Mouse (Mus musculus) hindbrain, embryonic 11.5 days (tissue): ENCODE data around the gene Pax5. TPM values are rescaled to one million over a fixed set of nuclear protein-coding genes. Genes with fewer than 3 reads are reported as not detected.
A peak's percentile ranks its signal among the peaks of the same experiment; 100 is the strongest.

Source experiments
- ATAC-seq: fragments of 200-750 bp; cut with Nextera tagmentation; 2 replicates; pipeline ENCODE4 v1.8.0; 2017; ENCODE audit warnings: mild to moderate bottlenecking, moderate TSS enrichment, moderate library complexity; ENCODE audit not compliant: low FRiP score
- DNase-seq: peaks from one replicate; pipeline ENCODE4 v3.0.0-alpha.2; 2015; ENCODE audit warnings: low spot score
- H3K27ac ChIP-seq: fragments of 300-500 bp; sonication (generic); 2 replicates; pipeline ENCODE4 v1.5.1; 2014; ENCODE audit warnings: mild to moderate bottlenecking, low read depth, low read length
- H3K27me3 ChIP-seq: fragments of 300-500 bp; sonication (generic); 2 replicates; pipeline ENCODE4 v1.6.1; 2014; ENCODE audit warnings: mild to moderate bottlenecking, low read length, moderate library complexity, mixed read lengths; ENCODE audit not compliant: control insufficient read depth, insufficient read depth
- H3K36me3 ChIP-seq: fragments of 300-500 bp; sonication (generic); 2 replicates; pipeline ENCODE4 v1.6.1; 2014; ENCODE audit warnings: mild to moderate bottlenecking, low read length, moderate library complexity, mixed read lengths; ENCODE audit not compliant: control insufficient read depth, insufficient read depth
- H3K4me1 ChIP-seq: fragments of 300-500 bp; sonication (generic); replicated peaks from 2 replicates; pipeline ENCODE4 v1.6.1; 2014; ENCODE audit warnings: low read length, mixed read lengths; ENCODE audit not compliant: control insufficient read depth, insufficient read depth
- H3K4me2 ChIP-seq: fragments of 300-500 bp; sonication (generic); replicated peaks from 2 replicates; pipeline ENCODE4 v1.6.1; 2014; ENCODE audit warnings: mild to moderate bottlenecking, low read depth, low read length
- H3K4me3 ChIP-seq: fragments of 300-500 bp; sonication (generic); 2 replicates; pipeline ENCODE4 v1.5.1; 2014; ENCODE audit warnings: low read depth, low read length
- H3K9ac ChIP-seq: fragments of 300-500 bp; sonication (generic); 2 replicates; pipeline ENCODE4 v1.6.1; 2014; ENCODE audit warnings: low read depth, low read length
- H3K9me3 ChIP-seq: fragments of 300-500 bp; sonication (generic); 2 replicates; pipeline ENCODE4 v1.6.1; 2016; ENCODE audit warnings: low read length; ENCODE audit not compliant: control insufficient read depth
- WGBS: fragments of 180-500 bp; shearing (Covaris S2); extraction: QIAGEN DNeasy Blood & Tissue Kit; methylation state at CpG from one replicate; pipeline ENCODE4 v1.1.7; 2014; 5-methylcytosine and 5-hydroxymethylcytosine counted together
- polyA plus RNA-seq: library from polyadenylated mRNA; unstranded; fragments of >200 nt; fragmentation: Nextera tagmentation; extraction: Ambion mirVana; gene quantifications from 2 replicates; pipeline ENCODE4 v1.2.1, GENCODE M21; 2014

The Pax5 gene
- polyA plus RNA-seq, 1 experiment from 2014 or later, result 4.8 TPM

GRCm38 (mm10) chr4:44709091-44709695 is 1.1 kb downstream of the Pax5 start:
- H3K4me1 ChIP-seq, result peaks cover 4% of the 10 kb centered on the region; the same call in 1 of the 2 replicates
- ATAC-seq (no peak), DNase-seq (no peak)
- H3K27ac ChIP-seq, result no peak overlapping the region
- H3K4me2 ChIP-seq, result no peak overlapping the region; the same call in 1 of the 2 replicates
- no peaks in the 10 kb centered on the region for H3K9me3 ChIP-seq
- H3K36me3 ChIP-seq, result no peaks in the 10 kb centered on the region
- no peak overlapping the region for H3K9ac ChIP-seq
- H3K4me3 ChIP-seq, result no peak overlapping the region
- H3K27me3 ChIP-seq, result peaks cover 82% of the 10 kb centered on the region

GRCm38 (mm10) chr4:44708311-44708710 is 2.0 kb downstream of the Pax5 start:
- H3K9me3 ChIP-seq, result no peaks in the 10 kb centered on the region
- H3K4me1 ChIP-seq, result peaks cover 3% of the 10 kb centered on the region; the same call in 1 of the 2 replicates
- ATAC-seq, result no peak
- no peak overlapping the region for H3K4me3 ChIP-seq
- DNase-seq, result no peak
- no peak overlapping the region for H3K27ac ChIP-seq
- no peak overlapping the region for H3K9ac ChIP-seq
- H3K36me3 ChIP-seq, result no peaks in the 10 kb centered on the region
- WGBS, result 50% methylated on average over 8 of the region's 8 CpGs
- H3K4me2 ChIP-seq, result no peak overlapping the region
- peaks cover 82% of the 10 kb centered on the region for H3K27me3 ChIP-seq

GRCm38 (mm10) chr4:44706865-44707264 is 3.4 kb downstream of the Pax5 start:
- H3K4me2 ChIP-seq, result no peak overlapping the region

GRCm38 (mm10) chr4:44705967-44706366 is 4.3 kb downstream of the Pax5 start:
- H3K9me3 ChIP-seq, result no peaks in the 10 kb centered on the region
- no peak overlapping the region for H3K4me2 ChIP-seq
- peaks cover 3% of the 10 kb centered on the region; the same call in 1 of the 2 replicates for H3K4me1 ChIP-seq
- WGBS, result 3% methylated on average over 7 of the region's 7 CpGs
- no peak overlapping the region for H3K9ac ChIP-seq
- no peak overlapping the region for H3K27ac ChIP-seq
- H3K4me3 ChIP-seq, result no peak overlapping the region
- DNase-seq (peak; percentile 45), ATAC-seq (no peak)
- H3K36me3 ChIP-seq, result no peaks in the 10 kb centered on the region
- H3K27me3 ChIP-seq, result peaks cover 84% of the 10 kb centered on the region

More at GRCm38 (mm10) chr4:44706865-44707264, 3.4 kb downstream of the Pax5 start:
- WGBS, result 33% methylated on average over 1 of the region's 1 CpGs
- no peak overlapping the region for H3K4me3 ChIP-seq
- no peaks in the 10 kb centered on the region for H3K9me3 ChIP-seq
- peaks cover 86% of the 10 kb centered on the region for H3K27me3 ChIP-seq
- no peak overlapping the region for H3K27ac ChIP-seq
- H3K36me3 ChIP-seq, result no peaks in the 10 kb centered on the region
- ATAC-seq, result no peak
- peaks cover 3% of the 10 kb centered on the region; the same call in 1 of the 2 replicates for H3K4me1 ChIP-seq
- DNase-seq, result no peak
- no peak overlapping the region for H3K9ac ChIP-seq

- Histone ChIP-seq H3K4me3 (no peak overlapping the region), H3K9ac (no peak overlapping the region), H3K9me3 (no peaks in the 10 kb centered on the region)
These were observed 5.1 kb downstream of the Pax5 start for GRCm38 (mm10) chr4:44705151-44705550.

GRCm38 (mm10) chr4:44704369-44704745 is 5.9 kb downstream of the Pax5 start:
- Histone ChIP-seq H3K9ac (no peak overlapping the region; the same call in 1 of the 2 replicates), H3K4me3 (peak overlapping the region; percentile 46), H3K36me3 (no peaks in the 10 kb centered on the region), H3K27ac (no peak overlapping the region), H3K27me3 (peaks cover 87% of the 10 kb centered on the region), H3K9me3 (no peaks in the 10 kb centered on the region), H3K4me1 (peaks cover 3% of the 10 kb centered on the region; the same call in 1 of the 2 replicates), H3K4me2 (peak overlapping the region; percentile 52)
- peak; percentile 98 for ATAC-seq
- peak; percentile 96 for DNase-seq
- 0% methylated on average over 34 of the region's 38 CpGs for WGBS

More at GRCm38 (mm10) chr4:44705151-44705550, 5.1 kb downstream of the Pax5 start:
- Histone ChIP-seq H3K27ac (no peak overlapping the region), H3K27me3 (peaks cover 87% of the 10 kb centered on the region), H3K36me3 (no peaks in the 10 kb centered on the region), H3K4me2 (no peak overlapping the region), H3K4me1 (peaks cover 3% of the 10 kb centered on the region; the same call in 1 of the 2 replicates)
- peak; percentile 27 for DNase-seq
- 9% methylated on average over 3 of the region's 3 CpGs for WGBS
- no peak for ATAC-seq

GRCm38 (mm10) chr4:44703686-44704368 is 6.5 kb downstream of the Pax5 start:
- ATAC-seq (peak; percentile 11), DNase-seq (peak; percentile 64)
- Histone ChIP-seq H3K27ac (no peak overlapping the region), H3K27me3 (peaks cover 85% of the 10 kb centered on the region), H3K9me3 (no peaks in the 10 kb centered on the region), H3K4me3 (peak overlapping the region; percentile 46), H3K36me3 (no peaks in the 10 kb centered on the region), H3K4me1 (peaks cover 3% of the 10 kb centered on the region; the same call in 1 of the 2 replicates), H3K9ac (peak overlapping the region; percentile 60), H3K4me2 (peak overlapping the region; percentile 52)
- WGBS, result under 1% methylated on average over 61 of the region's 66 CpGs

- Histone ChIP-seq H3K9me3 (no peaks in the 10 kb centered on the region), H3K27me3 (peaks cover 81% of the 10 kb centered on the region), H3K4me3 (peak overlapping the region; percentile 46), H3K4me1 (peaks cover 3% of the 10 kb centered on the region; the same call in 1 of the 2 replicates), H3K27ac (no peak overlapping the region), H3K4me2 (peak overlapping the region; percentile 52), H3K9ac (peak overlapping the region; percentile 60), H3K36me3 (no peaks in the 10 kb centered on the region)
- under 1% methylated on average over 58 of the region's 58 CpGs for WGBS
- ATAC-seq (no peak), DNase-seq (peak; percentile 69)
These were observed 7.2 kb downstream of the Pax5 start for GRCm38 (mm10) chr4:44702891-44703685.
